Mouse (Mus musculus) R1 (cell line): Measurements from ENCODE around the gene Pheta1.

ENCODE experiments used
- DNase-seq: peaks from one replicate; pipeline ENCODE4 v3.0.0-alpha.2; 2018; ENCODE audit warnings: low read depth, low spot score

Gene Pheta1

GRCm38 (mm10) chr5:121848743-121849142, at the start of gene Pheta1:
Gene Pheta1 (plus strand): TSS chr5:121848984.
- DNase-seq: peak; percentile 93

- no peak for DNase-seq
Measured at GRCm38 (mm10) chr5:121807186-121807585, 41.6 kb upstream of the Pheta1 start.

- no peak for DNase-seq
Measured at GRCm38 (mm10) chr5:121808202-121808601, 40.6 kb upstream of the Pheta1 start.

- DNase-seq: no peak
Measured at GRCm38 (mm10) chr5:121809667-121810224, 39.0 kb upstream of the Pheta1 start.

- DNase-seq: no peak
Measured at GRCm38 (mm10) chr5:121810331-121811151, 38.2 kb upstream of the Pheta1 start.

GRCm38 (mm10) chr5:121811485-121811931, 37.3 kb upstream of the Pheta1 start:
- no peak for DNase-seq

- DNase-seq: no peak
Measured at GRCm38 (mm10) chr5:121812526-121813243, 36.1 kb upstream of the Pheta1 start.

GRCm38 (mm10) chr5:121813744-121814143, 35.0 kb upstream of the Pheta1 start:
- DNase-seq: no peak

- DNase-seq: peak; percentile 88
Measured at GRCm38 (mm10) chr5:121815067-121815466, 33.7 kb upstream of the Pheta1 start.

- no peak for DNase-seq
Measured at GRCm38 (mm10) chr5:121815867-121816380, 32.9 kb upstream of the Pheta1 start.

- no peak for DNase-seq
Measured at GRCm38 (mm10) chr5:121816611-121817010, 32.2 kb upstream of the Pheta1 start.

GRCm38 (mm10) chr5:121817551-121817950, 31.2 kb upstream of the Pheta1 start:
- no peak for DNase-seq

- DNase-seq: no peak
Measured at GRCm38 (mm10) chr5:121818401-121818800, 30.4 kb upstream of the Pheta1 start.

GRCm38 (mm10) chr5:121818862-121819261, 29.9 kb upstream of the Pheta1 start:
- DNase-seq: no peak

GRCm38 (mm10) chr5:121819559-121819958, 29.2 kb upstream of the Pheta1 start:
- no peak for DNase-seq

- DNase-seq: no peak
Measured at GRCm38 (mm10) chr5:121820161-121820560, 28.6 kb upstream of the Pheta1 start.

- DNase-seq: no peak
Measured at GRCm38 (mm10) chr5:121820657-121821056, 28.1 kb upstream of the Pheta1 start.

GRCm38 (mm10) chr5:121821116-121821515, 27.7 kb upstream of the Pheta1 start:
- no peak for DNase-seq

GRCm38 (mm10) chr5:121821552-121821951, 27.2 kb upstream of the Pheta1 start:
- DNase-seq: no peak

GRCm38 (mm10) chr5:121822786-121823505, 25.8 kb upstream of the Pheta1 start:
- DNase-seq: no peak

- DNase-seq: no peak
Measured at GRCm38 (mm10) chr5:121823668-121824067, 25.1 kb upstream of the Pheta1 start.

GRCm38 (mm10) chr5:121824121-121824520, 24.7 kb upstream of the Pheta1 start:
- no peak for DNase-seq
